Mouse (Mus musculus) C2C12 (cell line): ENCODE results near the gene Calhm2. TPM values are rescaled to one million over a fixed set of nuclear protein-coding genes. Genes with fewer than 3 reads are reported as not detected.

ENCODE experiments used
- H3K27me3 ChIP-seq: one replicate; pipeline ENCODE4 v1.6.1; 2011; ENCODE audit not compliant: control insufficient read depth, insufficient read depth, insufficient read length
- H3K36me3 ChIP-seq: one replicate; pipeline ENCODE4 v1.6.1; 2011; ENCODE audit not compliant: control insufficient read depth, insufficient read depth
- H3K4me3 ChIP-seq: one replicate; pipeline ENCODE4 v1.5.1; 2011; ENCODE audit warnings: mild to moderate bottlenecking, control low read depth; ENCODE audit not compliant: poor library complexity, insufficient read depth, severe bottlenecking
- H3K79me2 ChIP-seq: one replicate; pipeline ENCODE4 v1.6.1; 2011; ENCODE audit not compliant: control insufficient read depth, insufficient read depth
- H3K79me3 ChIP-seq: one replicate; pipeline ENCODE4 v1.6.1; 2011; ENCODE audit warnings: low read depth, control low read depth
- H3ac ChIP-seq: one replicate; pipeline ENCODE3; 2011; ENCODE audit warnings: low read depth; ENCODE audit not compliant: control insufficient read depth, insufficient read length
- CEBPB ChIP-seq: IDR thresholded peaks from one replicate; pipeline ENCODE4 v1.6.1; 2011; ENCODE audit warnings: low read depth, mild to moderate bottlenecking, control low read depth, moderate library complexity
- CTCF ChIP-seq: IDR thresholded peaks from one replicate; pipeline ENCODE4 v1.5.1; 2011; ENCODE audit not compliant: control insufficient read depth, insufficient read depth, insufficient read length
- FOSL1 ChIP-seq: IDR thresholded peaks from one replicate; pipeline ENCODE4 v1.8.0; 2011; ENCODE audit warnings: mild to moderate bottlenecking, low read length; ENCODE audit not compliant: poor library complexity, insufficient read depth, severe bottlenecking
- MAX ChIP-seq: IDR thresholded peaks from one replicate; pipeline ENCODE4 v1.6.1; 2011; ENCODE audit warnings: mild to moderate bottlenecking, control low read depth
- MYOD1 ChIP-seq: IDR thresholded peaks from one replicate; pipeline ENCODE4 v1.6.1; 2011; ENCODE audit warnings: low read depth; ENCODE audit not compliant: control insufficient read depth, insufficient read length
- MYOG ChIP-seq: IDR thresholded peaks from one replicate; pipeline ENCODE4 v1.6.1; 2011; ENCODE audit not compliant: control insufficient read depth, insufficient read length; ENCODE audit errors: extremely low read depth
- USF1 ChIP-seq: IDR thresholded peaks from one replicate; pipeline ENCODE4 v1.6.1; 2011; ENCODE audit warnings: low read depth, mild to moderate bottlenecking, control low read depth, moderate library complexity
- polyA plus RNA-seq: library from polyadenylated mRNA; unstranded; fragments of >200 nt; fragmentation: generic; extraction: Trizol; gene quantifications from one replicate; pipeline ENCODE4 v1.2.1, GENCODE M21; 2012; ENCODE audit warnings: missing spikeins

Calhm2 gene
- polyA plus RNA-seq, 1 experiment: 1.5 TPM

DNA sequence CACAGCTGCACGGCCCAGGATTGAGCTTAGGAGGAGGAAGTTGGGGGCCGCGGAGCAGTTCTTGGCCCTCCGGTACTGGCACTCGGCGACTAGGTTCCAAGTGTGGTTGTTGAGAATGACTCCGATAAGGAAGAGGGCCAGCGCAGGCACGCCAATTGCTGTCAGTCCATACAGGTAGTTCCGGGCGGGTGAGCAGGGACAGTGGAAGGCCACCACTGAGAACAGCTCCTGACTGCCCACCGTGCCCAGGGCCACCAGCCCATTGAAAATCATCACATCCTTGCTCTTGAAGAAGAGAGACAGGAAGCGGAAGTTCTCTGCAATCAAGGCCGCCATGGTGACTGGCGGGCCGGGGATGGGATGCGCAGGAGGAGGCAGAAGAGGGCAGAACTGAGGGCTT is 2.5 kb downstream of the Calhm2 start:
- H3K79me3 ChIP-seq: no peaks in the 10 kb centered on the region
- TF ChIP-seq MAX (no peak), USF1 (no peak), MYOG (no peak), CEBPB (no peak), CTCF (no peak), FOSL1 (no peak), MYOD1 (no peak)
- H3K4me3 ChIP-seq: no peak overlapping the region
- H3K79me2 ChIP-seq: no peaks in the 10 kb centered on the region
- peaks cover 20% of the 10 kb centered on the region for H3K36me3 ChIP-seq
- no peak overlapping the region for H3ac ChIP-seq
- no peaks in the 10 kb centered on the region for H3K27me3 ChIP-seq

DNA sequence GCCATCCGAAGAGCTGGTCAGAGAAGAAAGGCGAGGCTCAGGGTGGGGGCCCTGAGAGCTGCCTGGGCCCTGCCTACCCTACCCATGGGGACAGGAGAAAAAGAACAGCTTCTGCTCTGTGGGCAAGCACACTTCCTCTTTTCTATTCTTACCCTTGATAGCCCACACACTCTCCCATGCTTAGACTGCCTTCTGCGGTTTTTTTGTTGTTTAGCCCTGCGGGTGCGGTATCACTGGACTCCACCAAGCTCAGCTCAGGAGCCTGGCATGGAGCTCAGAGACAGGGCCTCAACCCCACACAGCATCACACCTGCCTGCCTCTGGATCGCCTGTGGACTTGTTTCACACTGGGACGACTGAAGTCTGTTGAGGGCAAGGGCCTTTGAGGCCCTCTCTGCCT is 4.9 kb downstream of the Calhm2 start:
- Histone ChIP-seq H3ac (no peak overlapping the region), H3K4me3 (no peak overlapping the region), H3K79me2 (no peaks in the 10 kb centered on the region), H3K36me3 (peaks cover 44% of the 10 kb centered on the region), H3K27me3 (no peaks in the 10 kb centered on the region), H3K79me3 (no peaks in the 10 kb centered on the region)
- TF ChIP-seq FOSL1: no peak
- no peak for TF ChIP-seq MYOD1
- no peak for TF ChIP-seq MYOG
- no peak for TF ChIP-seq MAX
- TF ChIP-seq CTCF: no peak
- TF ChIP-seq CEBPB: no peak
- TF ChIP-seq USF1: no peak

DNA sequence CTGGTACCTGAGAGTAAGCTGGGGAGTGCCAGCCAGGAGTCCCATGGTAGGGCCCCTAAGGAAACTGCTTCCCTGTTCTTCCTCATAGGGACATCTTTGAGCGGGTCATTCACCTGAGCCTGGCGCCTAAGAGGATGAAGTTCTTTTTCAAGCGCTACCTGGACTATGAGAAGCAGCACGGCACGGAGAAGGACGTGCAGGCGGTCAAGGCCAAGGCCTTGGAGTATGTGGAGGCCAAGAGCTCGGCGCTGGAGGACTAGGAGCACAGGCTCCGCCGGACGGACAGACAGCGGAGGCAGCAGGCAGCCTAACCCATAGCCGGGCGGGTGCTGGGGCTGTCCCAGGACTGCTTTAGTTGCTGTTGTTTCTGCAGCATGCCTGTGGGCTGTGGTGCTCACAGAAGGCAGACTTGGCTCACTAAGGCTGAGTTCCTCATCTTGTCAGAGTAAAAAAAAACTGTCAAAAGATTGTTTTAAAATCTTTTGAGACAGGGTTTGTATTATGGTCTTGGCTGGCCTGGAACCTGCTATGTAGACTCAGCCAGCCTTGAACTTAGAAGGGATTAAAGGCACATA is 7.5 kb downstream of the Calhm2 start:
- Histone ChIP-seq H3K27me3 (no peaks in the 10 kb centered on the region), H3K79me3 (no peaks in the 10 kb centered on the region), H3K36me3 (peaks cover 69% of the 10 kb centered on the region), H3K79me2 (no peaks in the 10 kb centered on the region), H3ac (no peak overlapping the region), H3K4me3 (no peak overlapping the region)
- TF ChIP-seq MAX (no peak), CEBPB (no peak), FOSL1 (no peak), MYOD1 (no peak), USF1 (no peak), CTCF (no peak), MYOG (no peak)

DNA sequence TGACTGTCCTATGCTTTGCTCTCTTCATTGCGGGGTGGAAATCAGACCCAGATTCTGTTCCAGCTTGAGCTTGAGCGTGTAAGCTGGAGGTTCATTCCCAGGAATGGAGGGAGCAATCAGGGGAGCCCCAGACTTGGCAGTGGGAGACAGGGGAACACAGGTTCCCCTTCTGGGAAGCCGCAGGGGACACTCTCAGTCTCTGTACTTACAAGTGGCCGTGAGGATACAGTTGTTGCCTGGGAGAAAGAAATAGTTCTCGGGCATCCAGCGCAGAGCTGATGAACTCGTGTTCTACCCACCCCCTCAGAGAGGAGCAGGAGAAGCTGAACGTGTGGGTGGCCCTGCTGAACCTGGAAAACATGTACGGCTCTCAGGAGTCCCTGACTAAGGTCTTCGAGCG is 9.3 kb downstream of the Calhm2 start:
- H3K79me2 ChIP-seq: no peaks in the 10 kb centered on the region
- no peak overlapping the region for H3ac ChIP-seq
- no peak overlapping the region for H3K4me3 ChIP-seq
- no peak for TF ChIP-seq USF1
- no peak for TF ChIP-seq MYOD1
- TF ChIP-seq MYOG: no peak
- no peak for TF ChIP-seq FOSL1
- no peak for TF ChIP-seq CEBPB
- TF ChIP-seq MAX: no peak
- TF ChIP-seq CTCF: no peak
- H3K36me3 ChIP-seq: peaks cover 88% of the 10 kb centered on the region
- H3K27me3 ChIP-seq: no peaks in the 10 kb centered on the region
- H3K79me3 ChIP-seq: no peaks in the 10 kb centered on the region

DNA sequence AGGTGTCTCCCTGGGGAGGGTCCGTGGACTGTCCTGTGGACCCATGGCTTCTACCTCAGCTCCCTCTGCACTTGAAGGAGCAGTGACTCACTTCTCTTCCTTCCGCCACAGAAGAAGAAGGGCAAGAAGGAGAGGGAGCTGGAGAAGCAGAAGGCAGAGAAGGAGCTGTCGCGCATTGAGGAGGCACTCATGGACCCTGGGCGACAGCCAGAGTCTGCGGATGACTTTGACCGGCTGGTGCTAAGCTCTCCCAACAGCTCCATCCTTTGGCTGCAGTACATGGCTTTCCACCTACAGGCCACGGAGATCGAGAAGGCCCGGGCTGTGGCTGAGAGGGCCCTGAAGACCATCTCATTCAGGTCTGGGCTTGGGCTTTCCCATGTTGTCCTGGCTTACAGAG is 9.9 kb downstream of the Calhm2 start:
- peaks cover 93% of the 10 kb centered on the region for H3K36me3 ChIP-seq
- H3K79me2 ChIP-seq: no peaks in the 10 kb centered on the region
- TF ChIP-seq MAX: no peak
- no peak for TF ChIP-seq MYOD1
- TF ChIP-seq USF1: no peak
- TF ChIP-seq CEBPB: no peak
- TF ChIP-seq MYOG: no peak
- no peak for TF ChIP-seq CTCF
- TF ChIP-seq FOSL1: no peak
- no peak overlapping the region for H3K4me3 ChIP-seq
- H3ac ChIP-seq: no peak overlapping the region
- no peaks in the 10 kb centered on the region for H3K27me3 ChIP-seq
- no peaks in the 10 kb centered on the region for H3K79me3 ChIP-seq

DNA sequence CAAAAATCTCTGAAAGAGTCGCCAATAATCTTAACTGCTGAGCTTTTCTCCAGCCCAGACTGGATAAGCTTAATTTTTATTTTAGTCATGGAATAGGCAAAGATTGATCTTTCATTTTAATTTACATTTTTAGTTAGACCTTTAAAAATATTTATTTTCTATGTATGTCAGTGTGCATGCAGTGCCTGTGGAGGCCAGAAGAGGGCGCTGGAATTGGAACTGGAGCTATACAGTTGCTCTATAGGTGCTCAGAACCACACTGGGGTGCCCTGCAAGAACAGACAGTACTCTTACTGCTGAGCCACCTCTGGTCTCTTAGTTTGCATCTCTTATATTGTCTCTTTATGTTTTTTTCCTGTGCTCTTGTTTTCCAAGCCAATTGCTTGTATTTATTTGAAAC is 15.3 kb downstream of the Calhm2 start:
- peaks cover 81% of the 10 kb centered on the region for H3K36me3 ChIP-seq
- H3K4me3 ChIP-seq: no peak overlapping the region
- TF ChIP-seq CEBPB: no peak
- no peak for TF ChIP-seq FOSL1
- no peak for TF ChIP-seq MYOD1
- TF ChIP-seq MAX: no peak
- no peak for TF ChIP-seq MYOG
- TF ChIP-seq CTCF: no peak
- no peak for TF ChIP-seq USF1
- H3K27me3 ChIP-seq: no peaks in the 10 kb centered on the region
- no peak overlapping the region for H3ac ChIP-seq
- no peaks in the 10 kb centered on the region for H3K79me3 ChIP-seq
- no peaks in the 10 kb centered on the region for H3K79me2 ChIP-seq
